Mouse (Mus musculus) adrenal gland, postnatal 14 days (tissue): Measurements from ENCODE around the gene Whrn. TPM values are rescaled to one million over a fixed set of nuclear protein-coding genes. Genes with fewer than 3 reads are reported as not detected.
A peak's percentile ranks its signal among the peaks of the same experiment; 100 is the strongest.

Experiments used
- DNase-seq: peaks from one replicate; pipeline ENCODE4 v3.0.0; 2021; ENCODE audit warnings: mixed read lengths
- total RNA-seq: library from RNA; stranded (reverse); gene quantifications from 2 replicates; pipeline ENCODE4 v1.2.3, GENCODE M21; 2021

The Whrn gene
- total RNA-seq, 1 experiment from 2014 or later: 26.5 TPM

- DNase-seq: no peak
These were observed 51.3 kb downstream of the Whrn start for GRCm38 (mm10) chr4:63444362-63445066.

- DNase-seq: no peak
These were observed 52.7 kb downstream of the Whrn start for GRCm38 (mm10) chr4:63443101-63443500.

- DNase-seq: no peak
These were observed 54.2 kb downstream of the Whrn start for GRCm38 (mm10) chr4:63441616-63442015.

- no peak for DNase-seq
These were observed 55.5 kb downstream of the Whrn start for GRCm38 (mm10) chr4:63440262-63440661.

GRCm38 (mm10) chr4:63437968-63438367 lies 57.8 kb downstream of the Whrn start:
- DNase-seq: no peak

- DNase-seq: no peak
These were observed 58.5 kb downstream of the Whrn start for GRCm38 (mm10) chr4:63437119-63437815.

- DNase-seq: no peak
These were observed 60.4 kb downstream of the Whrn start for GRCm38 (mm10) chr4:63435402-63435801.

- no peak for DNase-seq
These were observed 64.7 kb downstream of the Whrn start for GRCm38 (mm10) chr4:63431098-63431497.

GRCm38 (mm10) chr4:63430357-63430756 lies 65.4 kb downstream of the Whrn start:
- peak; percentile 58 for DNase-seq

- DNase-seq: no peak
These were observed 69.5 kb downstream of the Whrn start for GRCm38 (mm10) chr4:63426308-63426707.

- no peak for DNase-seq
These were observed 72.0 kb downstream of the Whrn start for GRCm38 (mm10) chr4:63423811-63424210.

GRCm38 (mm10) chr4:63423231-63423630 lies 72.6 kb downstream of the Whrn start:
- no peak for DNase-seq

GRCm38 (mm10) chr4:63420143-63420920 lies 75.5 kb downstream of the Whrn start:
- DNase-seq: no peak

- no peak for DNase-seq
These were observed 77.5 kb downstream of the Whrn start for GRCm38 (mm10) chr4:63418270-63418669.

GRCm38 (mm10) chr4:63417318-63417957 lies 78.4 kb downstream of the Whrn start:
- DNase-seq: peak; percentile 90

GRCm38 (mm10) chr4:63414951-63415350 lies 80.8 kb downstream of the Whrn start:
- no peak for DNase-seq

- no peak for DNase-seq
These were observed 84.6 kb downstream of the Whrn start for GRCm38 (mm10) chr4:63411222-63411621.

GRCm38 (mm10) chr4:63410583-63410934 lies 85.2 kb downstream of the Whrn start:
- DNase-seq: peak; percentile 98

- DNase-seq: peak; percentile 73
These were observed 85.7 kb downstream of the Whrn start for GRCm38 (mm10) chr4:63409908-63410582.

- peak; percentile 47 for DNase-seq
These were observed 86.4 kb downstream of the Whrn start for GRCm38 (mm10) chr4:63409317-63409907.

GRCm38 (mm10) chr4:63408649-63409048 lies 87.1 kb downstream of the Whrn start:
- peak; percentile 67 for DNase-seq

- DNase-seq: no peak
These were observed 87.5 kb downstream of the Whrn start for GRCm38 (mm10) chr4:63408247-63408646.
